Mouse (Mus musculus): ENCODE data around the gene Mlc1.

DNA sequence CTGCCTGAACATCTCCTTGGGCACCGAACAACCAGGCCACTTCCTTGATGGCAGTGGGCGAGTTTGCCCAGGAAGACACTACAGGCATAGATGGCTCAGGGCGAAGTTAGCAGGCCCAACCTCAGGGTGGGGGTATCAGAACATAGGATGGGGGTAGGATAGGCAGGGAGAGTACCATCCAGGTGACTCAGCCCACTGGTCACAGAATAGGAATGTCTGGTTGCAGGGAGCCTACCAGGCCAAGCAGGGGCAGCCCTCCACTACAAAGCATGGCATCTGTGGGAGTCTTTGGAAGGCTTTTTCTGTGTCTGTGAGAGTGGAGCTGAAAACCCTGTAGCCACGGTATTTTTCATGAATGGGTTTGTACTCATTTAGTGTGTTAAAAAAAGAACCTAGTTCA lies 21.3 kb downstream of the Mlc1 start:
- TF ChIP-seq POLR2A (IDR thresholded peaks at IDR 0.05; ENCODE audit: control insufficient read depth, extremely low read depth, insufficient read depth, low read length, poor library complexity) (no peak), CTCF (IDR thresholded peaks at IDR 0.05; ENCODE audit: borderline replicate concordance, control insufficient read depth, extremely low read depth, insufficient read depth, low read length, poor library complexity) (no peak)
